ENCODE assay signal across 9 mouse cellular contexts in the genomic region with DNA sequence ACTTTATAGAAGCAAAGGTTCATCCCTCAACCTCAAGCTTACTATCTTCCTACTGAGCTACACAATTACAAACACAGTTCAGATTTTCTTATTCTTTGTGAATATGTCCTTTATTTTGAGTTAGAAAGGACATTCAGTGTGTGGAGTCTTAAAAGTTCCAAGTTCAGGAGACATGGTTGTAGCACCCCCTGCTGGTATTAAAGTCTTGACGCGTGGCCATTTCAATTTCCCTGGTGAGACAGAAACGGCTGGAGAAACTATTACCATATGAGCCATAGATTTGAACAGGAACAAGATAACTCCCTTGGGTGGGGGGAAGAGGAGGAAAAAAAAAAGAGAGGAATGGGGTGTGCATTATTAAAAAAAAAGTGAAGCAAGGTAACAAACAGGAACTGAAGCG.
DNase-seq lines count a peak whose midpoint lies in the region; ATAC-seq and TF ChIP-seq lines count a peak whose summit lies in the region.
"Had no signal": no experiment of that assay in that cellular context is flagged by ENCODE, and none has a peak within 500 bp of the region (broad histone marks: within the 10 kb centered on the region; RNA-seq: fewer than 3 reads in every experiment).

No protein-coding gene starts in this region.

- H3K9me3 ChIP-seq in embryonic facial prominence, embryonic 14.5 days (ENCODE audit: control insufficient read depth, low read length) = no peaks in the 10 kb centered on the region
- no peaks in the 10 kb centered on the region for H3K9me3 ChIP-seq in liver, postnatal 0 days (ENCODE audit: low read length)
- H3K9me3 ChIP-seq: heart, embryonic 13.5 days had no signal

- H3K27me3 ChIP-seq in embryonic facial prominence, embryonic 14.5 days (replicated peaks; ENCODE audit: control insufficient read depth, insufficient read depth, low read length) = no peaks in the 10 kb centered on the region
- H3K27me3 ChIP-seq in liver, postnatal 0 days (ENCODE audit: insufficient read depth, low read length) = no peaks in the 10 kb centered on the region
- H3K27me3 ChIP-seq: heart, embryonic 13.5 days had no signal

- H3K27ac ChIP-seq in embryonic facial prominence, embryonic 14.5 days (replicated peaks; ENCODE audit: low read depth, low read length) = no peak overlapping the region
- no peak overlapping the region for H3K27ac ChIP-seq in liver, postnatal 0 days (ENCODE audit: low read depth)
- H3K27ac ChIP-seq: heart, embryonic 13.5 days had no signal

- TF ChIP-seq CTCF in liver, postnatal 0 days (IDR thresholded peaks at IDR 0.05; ENCODE audit: low read depth) = peak; percentile 31

- 27% methylated on average over 4 of the region's 4 CpGs for whole genome bisulfite sequencing in embryonic facial prominence, embryonic 14.5 days
- WGBS in liver, postnatal 0 days (ENCODE audit: insufficient replicate concordance) = 34% methylated on average over 4 of the region's 4 CpGs

- H3K4me2 ChIP-seq in embryonic facial prominence, embryonic 14.5 days (ENCODE audit: low read depth, low read length) = no peak overlapping the region
- no peak overlapping the region for H3K4me2 ChIP-seq in liver, postnatal 0 days (ENCODE audit: low read depth, low read length)
- H3K4me2 ChIP-seq: heart, embryonic 13.5 days had no signal

- no peak for ATAC-seq in embryonic facial prominence, embryonic 14.5 days (ENCODE audit: low read depth)
- ATAC-seq in liver, postnatal 0 days = no peak

- no peaks in the 10 kb centered on the region for H3K4me1 ChIP-seq in embryonic facial prominence, embryonic 14.5 days (ENCODE audit: control insufficient read depth, insufficient read depth, low read length)
- no peaks in the 10 kb centered on the region for H3K4me1 ChIP-seq in liver, postnatal 0 days (ENCODE audit: insufficient read depth)
- H3K4me1 ChIP-seq: heart, embryonic 13.5 days had no signal

- no peak overlapping the region for H3K9ac ChIP-seq in embryonic facial prominence, embryonic 14.5 days (ENCODE audit: low read depth, low read length)
- H3K9ac ChIP-seq in liver, postnatal 0 days (replicated peaks) = no peak overlapping the region
- H3K9ac ChIP-seq: heart, embryonic 13.5 days had no signal

- H3K4me3 ChIP-seq in embryonic facial prominence, embryonic 14.5 days (ENCODE audit: low read depth, low read length) = no peak overlapping the region
- H3K4me3 ChIP-seq in liver, postnatal 0 days (ENCODE audit: low read depth, low read length) = no peak overlapping the region
- H3K4me3 ChIP-seq: heart, embryonic 13.5 days had no signal

- no peak for TF ChIP-seq EP300 in liver, postnatal 0 days (IDR thresholded peaks at IDR 0.05; ENCODE audit: low read depth)

- DNase-seq in cerebellum, adult 9-10 months = peak; percentile 7
- no peak for DNase-seq in cerebellum, adult 9-11 months
- peak; percentile 68 for DNase-seq in testis, postnatal 10 days (ENCODE audit: low spot score)
- no peak for DNase-seq in testis, postnatal 14 days (ENCODE audit: low spot score)
- peak; percentile 72 for DNase-seq in embryonic facial prominence, embryonic 14.5 days (ENCODE audit: low spot score)
- DNase-seq in kidney, postnatal 14 days = peak; percentile 48
- DNase-seq in liver, postnatal 0 days = no peak
- DNase-seq in right cerebral cortex, postnatal 25 days = peak; percentile 25

- no peaks in the 10 kb centered on the region for H3K36me3 ChIP-seq in embryonic facial prominence, embryonic 14.5 days (ENCODE audit: control insufficient read depth, insufficient read depth, low read length)
- H3K36me3 ChIP-seq in liver, postnatal 0 days (replicated peaks; ENCODE audit: insufficient read depth, low read length) = no peaks in the 10 kb centered on the region
- H3K36me3 ChIP-seq: heart, embryonic 13.5 days had no signal

Comparison
In these comparisons a context has a peak if more than half of its experiments do, and no peak if none do; other contexts are left out.
1. DNase-seq: peak in cerebellum, adult 9-10 months (single experiment), testis, postnatal 10 days (single experiment), embryonic facial prominence, embryonic 14.5 days (single experiment), kidney, postnatal 14 days (single experiment) and right cerebral cortex, postnatal 25 days (single experiment); none in cerebellum, adult 9-11 months (single experiment), testis, postnatal 14 days (single experiment) and liver, postnatal 0 days (single experiment).